Mouse (Mus musculus): ENCODE results near the gene Ctnna3. TPM values are rescaled to one million over a fixed set of nuclear protein-coding genes. Genes with fewer than 3 reads are reported as not detected.

The Ctnna3 gene
- polyA plus RNA-seq, 1 experiment from 2014 or later = 1.7 TPM

DNA sequence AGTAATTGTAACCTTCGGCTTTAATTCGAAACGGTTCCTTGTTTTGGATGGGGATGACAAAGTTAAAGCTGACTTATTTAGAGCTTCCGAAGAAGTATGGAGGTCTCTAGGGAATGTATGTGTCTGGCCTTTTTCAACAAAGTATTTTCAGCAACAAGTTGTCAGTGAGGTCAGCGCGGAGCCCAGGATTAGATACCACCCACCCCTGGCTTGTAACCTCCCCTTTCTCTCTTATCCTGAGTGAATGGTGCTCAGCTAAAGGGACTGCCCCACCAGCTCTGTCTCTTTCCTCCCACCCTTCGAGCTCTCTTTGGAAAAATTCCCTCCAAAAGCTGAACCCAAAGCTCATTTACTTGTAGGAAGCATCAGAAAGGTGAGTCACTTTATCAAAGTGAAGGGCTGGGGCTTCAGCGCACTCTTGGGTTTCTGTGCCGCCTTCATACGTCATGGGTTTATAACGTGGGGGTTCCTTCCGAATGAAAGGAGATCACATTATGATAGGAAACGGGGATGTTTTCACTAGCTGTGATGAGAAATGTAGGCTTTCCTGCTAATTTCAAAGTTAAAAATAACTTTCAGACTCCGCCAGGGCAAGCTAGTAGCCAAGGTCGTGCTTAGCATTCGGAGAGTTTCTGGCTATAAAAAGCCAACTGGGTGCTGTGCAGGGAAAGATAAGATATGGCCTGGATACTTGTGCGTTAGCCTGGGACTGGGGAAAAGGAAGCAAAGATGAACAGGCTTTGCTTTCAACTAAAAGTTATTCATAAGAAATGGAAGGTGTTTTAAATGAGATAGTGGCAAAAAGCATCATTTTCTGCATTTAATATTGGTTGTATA lies 27.6 kb downstream of the Ctnna3 start:
- Histone ChIP-seq H3K27ac (ENCODE audit: low read depth) (peak overlapping the region; percentile 4; the same call in 1 of the 2 replicates), H3K4me3 (ENCODE audit: low read depth, low read length) (peak overlapping the region; percentile 20), H3K36me3 (ENCODE audit: control insufficient read depth, insufficient read depth, low read length) (no peaks in the 10 kb centered on the region), H3K9me3 (ENCODE audit: control insufficient read depth, low read length) (no peaks in the 10 kb centered on the region), H3K4me1 (replicated peaks; ENCODE audit: control insufficient read depth, insufficient read depth, low read length) (peaks cover 5% of the 10 kb centered on the region; the same call in 1 of the 2 replicates), H3K27me3 (replicated peaks; ENCODE audit: control insufficient read depth, insufficient read depth, low read length) (no peaks in the 10 kb centered on the region), H3K4me2 (ENCODE audit: low read length) (peak overlapping the region; percentile 43), H3K9ac (ENCODE audit: low read length) (no peak overlapping the region)
- DNase-seq (ENCODE audit: low spot score) (peak; percentile 56), ATAC-seq (replicated peaks; ENCODE audit: low FRiP score, low TSS enrichment, low read depth) (peak; percentile 55; the same call in 1 of the 2 replicates)
- 26% methylated on average over 17 of the region's 17 CpGs for WGBS

GRCm38 (mm10) chr10:63460935-63461334 lies 31.0 kb downstream of the Ctnna3 start:
- DNase-seq (ENCODE audit: low spot score) = no peak
- 31% methylated on average over 5 of the region's 5 CpGs for WGBS
- Histone ChIP-seq H3K9me3 (ENCODE audit: control insufficient read depth, low read length) (no peaks in the 10 kb centered on the region), H3K4me3 (ENCODE audit: low read depth, low read length) (no peak overlapping the region), H3K27ac (ENCODE audit: low read depth) (no peak overlapping the region), H3K27me3 (replicated peaks; ENCODE audit: control insufficient read depth, insufficient read depth, low read length) (no peaks in the 10 kb centered on the region), H3K36me3 (ENCODE audit: control insufficient read depth, insufficient read depth, low read length) (no peaks in the 10 kb centered on the region), H3K9ac (ENCODE audit: low read length) (no peak overlapping the region), H3K4me2 (ENCODE audit: low read length) (no peak overlapping the region), H3K4me1 (replicated peaks; ENCODE audit: control insufficient read depth, insufficient read depth, low read length) (peaks cover 5% of the 10 kb centered on the region; the same call in 1 of the 2 replicates)
- no peak for ATAC-seq (replicated peaks; ENCODE audit: low FRiP score, low TSS enrichment, low read depth)

DNA sequence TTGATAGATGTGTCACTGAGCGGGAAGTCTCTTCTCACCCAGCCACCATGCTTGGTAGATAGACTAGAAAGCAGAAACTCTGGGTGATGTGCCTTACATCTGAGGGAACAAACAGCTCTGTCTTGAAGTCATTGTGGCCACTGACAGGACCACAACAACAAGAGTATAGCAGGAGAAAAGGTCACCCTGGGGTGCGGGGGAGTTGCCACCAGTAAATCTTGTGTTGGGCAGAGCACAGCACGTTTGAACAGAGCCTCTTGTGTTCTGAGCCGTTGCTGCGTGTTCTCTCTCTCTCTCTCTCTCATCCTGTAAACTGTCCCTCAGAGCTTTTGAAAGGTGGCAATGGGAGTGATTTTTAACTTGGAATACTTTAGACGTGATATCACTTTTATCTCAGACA lies 42.6 kb downstream of the Ctnna3 start:
- Histone ChIP-seq H3K9ac (ENCODE audit: low read length) (no peak overlapping the region), H3K27ac (ENCODE audit: low read depth) (no peak overlapping the region), H3K9me3 (ENCODE audit: control insufficient read depth, low read length) (no peaks in the 10 kb centered on the region), H3K36me3 (ENCODE audit: control insufficient read depth, insufficient read depth, low read length) (no peaks in the 10 kb centered on the region), H3K4me2 (ENCODE audit: low read length) (no peak overlapping the region), H3K4me3 (ENCODE audit: low read depth, low read length) (no peak overlapping the region), H3K27me3 (replicated peaks; ENCODE audit: control insufficient read depth, insufficient read depth, low read length) (no peaks in the 10 kb centered on the region), H3K4me1 (replicated peaks; ENCODE audit: control insufficient read depth, insufficient read depth, low read length) (0 out of 2 replicates have a peak, but pooled peaks cover 7% of the 10 kb centered on the region)
- 60% methylated on average over 6 of the region's 6 CpGs for whole genome bisulfite sequencing
- DNase-seq (ENCODE audit: low spot score) (no peak), ATAC-seq (replicated peaks; ENCODE audit: low FRiP score, low TSS enrichment, low read depth) (no peak)

- WGBS = 40% methylated on average over 10 of the region's 10 CpGs
- Histone ChIP-seq H3K4me3 (ENCODE audit: low read depth, low read length) (no peak overlapping the region), H3K9ac (ENCODE audit: low read length) (no peak overlapping the region), H3K27ac (ENCODE audit: low read depth) (peak overlapping the region; percentile 44), H3K9me3 (ENCODE audit: control insufficient read depth, low read length) (no peaks in the 10 kb centered on the region), H3K4me2 (ENCODE audit: low read length) (no peak overlapping the region), H3K36me3 (ENCODE audit: control insufficient read depth, insufficient read depth, low read length) (no peaks in the 10 kb centered on the region), H3K4me1 (replicated peaks; ENCODE audit: control insufficient read depth, insufficient read depth, low read length) (0 out of 2 replicates have a peak, but pooled peaks cover 7% of the 10 kb centered on the region), H3K27me3 (replicated peaks; ENCODE audit: control insufficient read depth, insufficient read depth, low read length) (no peaks in the 10 kb centered on the region)
- DNase-seq (ENCODE audit: low spot score) = no peak
- ATAC-seq (replicated peaks; ENCODE audit: low FRiP score, low TSS enrichment, low read depth) = 0 out of 2 replicates have a peak, but pooled peaks have one; percentile 36
Measured at GRCm38 (mm10) chr10:63476167-63476647, 46.3 kb downstream of the Ctnna3 start.

DNA sequence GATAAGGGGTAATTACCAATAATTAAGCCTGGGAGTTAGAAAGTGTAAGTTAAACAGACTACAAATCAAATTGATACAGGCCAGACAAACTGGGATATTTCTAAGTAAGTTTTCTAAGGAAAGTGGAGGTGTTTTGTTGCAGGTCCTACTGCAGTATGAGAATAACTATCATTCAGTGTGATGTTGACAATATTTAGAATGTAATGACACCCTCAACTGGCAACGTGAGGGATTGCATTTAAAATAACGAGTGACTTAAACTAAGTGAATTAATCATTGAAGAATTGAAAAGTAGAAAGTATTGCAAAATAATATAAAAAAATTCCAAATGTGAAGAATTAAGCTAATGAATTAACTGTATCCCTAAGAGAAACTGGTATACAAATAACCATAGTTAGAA lies 49.0 kb downstream of the Ctnna3 start:
- Histone ChIP-seq H3K9ac (ENCODE audit: low read length) (no peak overlapping the region), H3K36me3 (ENCODE audit: control insufficient read depth, insufficient read depth, low read length) (no peaks in the 10 kb centered on the region), H3K9me3 (ENCODE audit: control insufficient read depth, low read length) (no peaks in the 10 kb centered on the region), H3K4me3 (ENCODE audit: low read depth, low read length) (no peak overlapping the region), H3K27me3 (replicated peaks; ENCODE audit: control insufficient read depth, insufficient read depth, low read length) (no peaks in the 10 kb centered on the region), H3K4me2 (ENCODE audit: low read length) (no peak overlapping the region), H3K27ac (ENCODE audit: low read depth) (no peak overlapping the region), H3K4me1 (replicated peaks; ENCODE audit: control insufficient read depth, insufficient read depth, low read length) (0 out of 2 replicates have a peak, but pooled peaks cover 7% of the 10 kb centered on the region)
- 44% methylated on average over 2 of the region's 2 CpGs for WGBS
- ATAC-seq (replicated peaks; ENCODE audit: low FRiP score, low TSS enrichment, low read depth) = no peak
- DNase-seq (ENCODE audit: low spot score) = no peak

GRCm38 (mm10) chr10:63480066-63480465 lies 50.2 kb downstream of the Ctnna3 start:
- H3K4me1 ChIP-seq (replicated peaks; ENCODE audit: control insufficient read depth, insufficient read depth, low read length) = 0 out of 2 replicates have a peak, but pooled peaks cover 7% of the 10 kb centered on the region
- H3K27ac ChIP-seq (ENCODE audit: low read depth) = no peak overlapping the region
- 73% methylated on average over 5 of the region's 5 CpGs for WGBS
- H3K4me2 ChIP-seq (ENCODE audit: low read length) = no peak overlapping the region
- no peak overlapping the region for H3K4me3 ChIP-seq (ENCODE audit: low read depth, low read length)
- DNase-seq (ENCODE audit: low spot score) = no peak
- no peaks in the 10 kb centered on the region for H3K9me3 ChIP-seq (ENCODE audit: control insufficient read depth, low read length)
- no peaks in the 10 kb centered on the region for H3K27me3 ChIP-seq (replicated peaks; ENCODE audit: control insufficient read depth, insufficient read depth, low read length)
- H3K36me3 ChIP-seq (ENCODE audit: control insufficient read depth, insufficient read depth, low read length) = no peaks in the 10 kb centered on the region
- no peak overlapping the region for H3K9ac ChIP-seq (ENCODE audit: low read length)
- ATAC-seq (replicated peaks; ENCODE audit: low FRiP score, low TSS enrichment, low read depth) = no peak

DNA sequence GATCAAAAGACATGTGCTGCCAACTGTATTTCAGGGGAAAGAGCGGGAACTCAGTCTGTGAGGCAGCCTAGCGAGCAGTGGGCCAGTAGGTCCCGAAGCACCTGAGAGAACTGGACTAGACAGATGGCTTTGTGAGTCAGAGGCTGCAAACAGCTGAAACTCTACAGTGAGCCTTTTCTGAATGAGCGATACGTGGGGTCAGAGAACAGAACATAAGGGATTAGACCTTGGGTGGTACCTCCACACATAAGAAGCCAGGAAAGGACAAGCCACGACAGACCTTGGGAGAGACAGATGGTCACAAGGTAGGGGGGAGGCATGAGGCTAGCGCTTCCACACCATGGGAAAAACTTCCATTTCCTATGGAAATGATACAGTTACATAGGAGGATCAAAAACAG lies 58.4 kb downstream of the Ctnna3 start:
- H3K27me3 ChIP-seq (replicated peaks; ENCODE audit: control insufficient read depth, insufficient read depth, low read length) = no peaks in the 10 kb centered on the region
- H3K9me3 ChIP-seq (ENCODE audit: control insufficient read depth, low read length) = no peaks in the 10 kb centered on the region
- H3K9ac ChIP-seq (ENCODE audit: low read length) = no peak overlapping the region
- no peaks in the 10 kb centered on the region for H3K36me3 ChIP-seq (ENCODE audit: control insufficient read depth, insufficient read depth, low read length)
- H3K4me3 ChIP-seq (ENCODE audit: low read depth, low read length) = no peak overlapping the region
- H3K4me2 ChIP-seq (ENCODE audit: low read length) = no peak overlapping the region
- DNase-seq (ENCODE audit: low spot score) (no peak), ATAC-seq (replicated peaks; ENCODE audit: low FRiP score, low TSS enrichment, low read depth) (no peak)
- H3K27ac ChIP-seq (ENCODE audit: low read depth) = no peak overlapping the region
- no peaks in the 10 kb centered on the region for H3K4me1 ChIP-seq (replicated peaks; ENCODE audit: control insufficient read depth, insufficient read depth, low read length)
- WGBS = 84% methylated on average over 7 of the region's 7 CpGs

- DNase-seq (ENCODE audit: low spot score) (no peak), ATAC-seq (replicated peaks; ENCODE audit: low FRiP score, low TSS enrichment, low read depth) (no peak)
- Histone ChIP-seq H3K4me2 (ENCODE audit: low read length) (no peak overlapping the region), H3K9ac (ENCODE audit: low read length) (no peak overlapping the region), H3K9me3 (ENCODE audit: control insufficient read depth, low read length) (no peaks in the 10 kb centered on the region), H3K36me3 (ENCODE audit: control insufficient read depth, insufficient read depth, low read length) (no peaks in the 10 kb centered on the region), H3K4me1 (replicated peaks; ENCODE audit: control insufficient read depth, insufficient read depth, low read length) (no peaks in the 10 kb centered on the region), H3K4me3 (ENCODE audit: low read depth, low read length) (no peak overlapping the region), H3K27me3 (replicated peaks; ENCODE audit: control insufficient read depth, insufficient read depth, low read length) (no peaks in the 10 kb centered on the region), H3K27ac (ENCODE audit: low read depth) (no peak overlapping the region)
- WGBS = 75% methylated on average over 3 of the region's 3 CpGs
Measured at GRCm38 (mm10) chr10:63523956-63524355, 94.1 kb downstream of the Ctnna3 start.
